Mouse (Mus musculus) cerebellum, postnatal 14 days (tissue): ENCODE measurements at regions not wholly inside any gene's neighbourhood (a gene's known extent, or its start where the extent isn't known, plus 50 kb on each side); places are given as distances from the start of the nearest gene placed in this dataset.
A peak's percentile ranks its signal among the peaks of the same experiment; 100 is the strongest.
"Not testable (repeated sequence)": the region's sequence is repeated elsewhere in the genome, so short reads cannot be mapped to it uniquely, and the experiment has no call there.

Experiments
- DNase-seq, 2 experiments: peaks; one replicate each; pipeline ENCODE4 v3.0.0; 2021; ENCODE audit warnings: mixed read lengths in 2 of 2

DNA sequence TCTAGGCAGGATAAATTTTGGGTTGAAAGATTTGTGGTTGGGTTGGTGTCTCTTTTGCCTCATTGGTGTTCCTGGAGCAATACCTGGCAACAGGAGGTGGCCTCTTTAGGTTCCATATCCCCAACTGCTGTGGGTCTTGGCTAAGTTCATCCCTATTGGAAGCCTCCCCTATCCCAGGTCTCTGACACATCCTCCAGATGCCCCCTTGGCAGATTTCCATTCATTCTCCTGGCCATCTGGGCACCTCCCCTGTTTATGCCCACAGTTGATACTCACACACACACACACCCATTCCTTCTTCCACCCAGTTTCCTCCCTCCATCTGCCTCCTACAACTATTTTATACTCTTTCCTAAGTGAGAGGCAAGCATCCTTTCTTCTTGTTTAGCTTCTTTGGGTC lies 984.9 kb upstream of the Gm12353 start:
- DNase-seq, result peak; percentile 33 to 48

- DNase-seq, result no peak
These were observed 966.2 kb upstream of the Gm12353 start for GRCm38 (mm10) chr4:18639035-18639434.

GRCm38 (mm10) chr4:18649153-18649552 lies 956.1 kb upstream of the Gm12353 start:
- DNase-seq, result peak; percentile 43 to 47

DNA sequence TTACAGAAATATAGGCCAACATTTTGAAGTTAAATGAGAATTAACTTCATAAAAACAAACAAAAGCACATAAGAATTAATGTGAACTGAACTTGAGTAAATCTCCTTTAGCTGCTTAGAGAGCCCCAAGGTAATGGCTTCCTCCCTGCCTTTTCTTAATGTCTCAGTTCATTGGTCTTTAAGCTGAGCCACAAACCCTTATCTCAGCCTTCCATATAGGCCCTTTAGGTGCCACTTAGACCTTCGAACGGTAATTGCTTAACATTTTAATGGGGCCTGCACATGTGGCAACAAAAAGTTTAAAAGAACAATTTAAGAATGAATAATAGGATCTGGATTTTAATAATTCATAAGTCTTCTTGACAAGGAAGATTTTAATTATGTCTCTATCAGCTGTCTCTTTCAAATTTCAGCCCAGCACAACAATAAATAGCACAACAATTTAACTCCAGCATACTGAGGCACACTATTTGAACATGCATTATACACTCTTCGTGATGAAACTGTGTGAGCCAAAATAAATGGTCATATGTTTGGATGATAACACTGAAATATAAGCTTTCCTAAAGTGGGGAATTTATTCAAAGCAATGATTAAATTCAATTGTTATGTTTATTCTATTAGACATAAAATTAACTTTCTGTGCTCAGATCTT lies 919.2 kb upstream of the Gm12353 start:
- DNase-seq, result no peak

DNA sequence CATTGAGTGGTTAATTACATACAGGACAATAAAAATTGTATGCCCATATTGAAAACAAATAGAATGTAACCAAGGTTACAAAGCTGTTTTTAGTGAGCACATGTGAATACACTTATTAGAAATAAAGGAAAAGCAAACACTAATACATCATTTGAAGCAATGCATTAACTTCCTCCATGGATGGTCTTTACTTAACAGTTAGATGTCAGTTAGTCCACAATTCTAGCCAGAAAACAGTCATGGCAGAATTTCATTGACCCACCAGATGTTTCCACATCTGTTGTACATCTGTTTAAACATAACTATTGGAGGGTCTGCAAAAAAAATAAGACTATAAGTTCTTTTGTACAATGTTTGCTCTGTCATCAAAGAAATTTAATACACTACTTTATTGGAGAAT lies 911.2 kb upstream of the Gm12353 start:
- DNase-seq, result no peak

GRCm38 (mm10) chr4:18696246-18696645 lies 909.0 kb upstream of the Gm12353 start:
- no peak for DNase-seq

GRCm38 (mm10) chr4:18744241-18744640 lies 861.0 kb upstream of the Gm12353 start:
- no peak for DNase-seq

GRCm38 (mm10) chr4:18788398-18788797 lies 816.9 kb upstream of the Gm12353 start:
- no peak for DNase-seq

- no peak for DNase-seq
These were observed 809.4 kb upstream of the Gm12353 start for GRCm38 (mm10) chr4:18795740-18796394.

- DNase-seq, result no peak
These were observed 808.9 kb upstream of the Gm12353 start for GRCm38 (mm10) chr4:18796395-18796740.

GRCm38 (mm10) chr4:18803109-18803508 lies 802.1 kb upstream of the Gm12353 start:
- DNase-seq, result not testable (repeated sequence)
